Mouse (Mus musculus) intestine, postnatal 0 days (tissue): ENCODE data around the gene Nobox. TPM values are rescaled to one million over a fixed set of nuclear protein-coding genes. Genes with fewer than 3 reads are reported as not detected.
A peak's percentile ranks its signal among the peaks of the same experiment; 100 is the strongest.

Source experiments
- ATAC-seq: fragments of 200-750 bp; cut with Nextera tagmentation; 2 replicates; pipeline ENCODE4 v1.8.0; 2017; ENCODE audit warnings: mild to moderate bottlenecking, moderate TSS enrichment, moderate library complexity
- H3K27ac ChIP-seq: fragments of 300-500 bp; sonication (generic); 2 replicates; pipeline ENCODE4 v1.5.1; 2014; ENCODE audit warnings: mild to moderate bottlenecking, low read depth, low read length, moderate library complexity
- H3K27me3 ChIP-seq: fragments of 300-500 bp; sonication (generic); replicated peaks from 2 replicates; pipeline ENCODE4 v1.6.1; 2014; ENCODE audit warnings: low read length, mixed read lengths; ENCODE audit not compliant: control insufficient read depth, insufficient read depth
- H3K36me3 ChIP-seq: fragments of 300-500 bp; sonication (generic); 2 replicates; pipeline ENCODE4 v1.6.1; 2014; ENCODE audit warnings: mild to moderate bottlenecking, moderate library complexity; ENCODE audit not compliant: control insufficient read depth, insufficient read depth
- H3K4me1 ChIP-seq: fragments of 300-500 bp; sonication (generic); replicated peaks from 2 replicates; pipeline ENCODE4 v1.6.1; 2014; ENCODE audit warnings: antibody characterized with exemption, low read length, mixed read lengths; ENCODE audit not compliant: control insufficient read depth, insufficient read depth
- H3K4me2 ChIP-seq: fragments of 300-500 bp; sonication (generic); replicated peaks from 2 replicates; pipeline ENCODE4 v1.6.1; 2014; ENCODE audit warnings: low read depth, mild to moderate bottlenecking, moderate library complexity
- H3K4me3 ChIP-seq: fragments of 300-500 bp; sonication (generic); 2 replicates; pipeline ENCODE4 v1.5.1; 2014; ENCODE audit warnings: low read depth, low read length
- H3K9ac ChIP-seq: fragments of 300-500 bp; sonication (generic); 2 replicates; pipeline ENCODE4 v1.6.1; 2014; ENCODE audit warnings: mild to moderate bottlenecking, low read depth, low read length
- H3K9me3 ChIP-seq: fragments of 300-500 bp; sonication (generic); 2 replicates; pipeline ENCODE4 v1.6.1; 2016; ENCODE audit warnings: mixed run types; ENCODE audit not compliant: control insufficient read depth
- CTCF ChIP-seq: sonication (generic); IDR thresholded peaks from 2 replicates; pipeline ENCODE4 v1.5.1; 2016; ENCODE audit warnings: low read depth, mild to moderate bottlenecking, control low read depth, antibody characterized with exemption, moderate library complexity
- WGBS: fragments of 180-500 bp; shearing (Covaris S2); extraction: QIAGEN DNeasy Blood & Tissue Kit; methylation state at CpG from one replicate; pipeline ENCODE4 v1.1.7; 2014; 5-methylcytosine and 5-hydroxymethylcytosine counted together
- polyA plus RNA-seq: library from polyadenylated mRNA; unstranded; fragments of >200 nt; fragmentation: Nextera tagmentation; extraction: Ambion mirVana; gene quantifications from 2 replicates; pipeline ENCODE4 v1.2.1, GENCODE M21; 2015

Nobox gene
- not detected in 2 replicates for polyA plus RNA-seq

DNA sequence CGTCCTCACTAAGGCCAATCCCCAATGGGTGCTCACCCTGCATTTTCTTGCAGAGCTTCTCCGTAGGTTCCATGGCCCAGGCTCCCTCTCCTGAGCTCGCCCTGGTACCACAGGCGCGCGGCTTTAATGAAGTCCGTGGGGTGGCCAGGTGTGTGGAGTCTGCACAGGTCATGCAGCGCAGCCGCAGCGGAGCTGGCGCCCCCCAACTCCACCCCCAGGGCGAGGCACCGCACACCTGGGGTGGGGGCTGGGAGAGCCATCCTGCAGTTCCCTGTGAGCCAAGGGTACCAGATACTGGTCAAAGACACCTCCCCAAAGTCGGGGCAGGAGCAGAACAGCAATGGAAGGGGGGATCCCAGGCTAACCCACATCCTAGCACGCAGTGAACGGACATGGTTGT, at the start of gene Nobox:
Gene Nobox (minus strand): TSS at position 101 of the 400 bp plus-strand sequence.
- TF ChIP-seq CTCF = no peak
- 62% methylated on average over 16 of the region's 16 CpGs for WGBS
- Histone ChIP-seq H3K36me3 (no peaks in the 10 kb centered on the region), H3K27ac (no peak within 1 kb of the TSS), H3K4me3 (no peak within 1 kb of the TSS), H3K9me3 (no peaks in the 10 kb centered on the region), H3K4me2 (no peak within 1 kb of the TSS), H3K27me3 (no peaks in the 10 kb centered on the region), H3K4me1 (no peaks in the 10 kb centered on the region), H3K9ac (no peak within 1 kb of the TSS)
- no peak for ATAC-seq

DNA sequence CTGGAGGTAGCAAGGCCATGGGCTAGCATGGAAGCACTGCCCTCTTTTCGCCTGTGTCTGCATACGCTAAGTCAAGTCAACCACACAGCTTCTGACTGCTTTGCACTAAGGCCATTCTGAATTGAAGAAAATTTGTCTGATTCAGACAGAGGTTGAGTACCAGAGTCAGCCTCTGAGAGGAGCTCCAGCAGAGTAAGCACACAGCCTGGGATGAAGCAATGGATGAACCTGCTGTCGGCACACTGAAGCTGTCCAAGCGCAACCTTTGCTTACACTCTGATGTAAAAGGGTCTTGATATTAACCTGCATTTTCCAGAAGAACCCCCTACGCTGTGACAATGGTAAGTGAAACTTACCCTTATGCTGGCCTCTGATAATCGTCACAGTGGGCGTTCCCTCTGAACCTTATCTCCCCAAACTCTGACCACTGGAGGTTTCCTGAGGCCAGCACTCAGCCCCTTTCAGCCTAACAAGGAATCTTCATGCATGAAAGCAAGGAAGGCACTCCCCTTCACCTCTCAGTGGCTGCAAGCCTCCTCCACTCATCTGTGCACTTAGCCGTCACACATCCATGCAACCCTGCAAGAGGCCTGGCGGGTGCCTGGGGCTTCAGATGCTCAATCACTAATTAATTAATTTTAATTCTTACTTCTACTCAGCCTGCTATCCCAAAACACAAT, 45.3 kb upstream of the Nobox start:
- Histone ChIP-seq H3K9me3 (no peaks in the 10 kb centered on the region), H3K4me1 (no peaks in the 10 kb centered on the region), H3K9ac (no peak overlapping the region), H3K4me3 (no peak overlapping the region), H3K36me3 (no peaks in the 10 kb centered on the region), H3K4me2 (no peak overlapping the region), H3K27me3 (no peaks in the 10 kb centered on the region), H3K27ac (no peak overlapping the region)
- WGBS = 79% methylated on average over 9 of the region's 9 CpGs
- TF ChIP-seq CTCF = no peak
- no peak for ATAC-seq

DNA sequence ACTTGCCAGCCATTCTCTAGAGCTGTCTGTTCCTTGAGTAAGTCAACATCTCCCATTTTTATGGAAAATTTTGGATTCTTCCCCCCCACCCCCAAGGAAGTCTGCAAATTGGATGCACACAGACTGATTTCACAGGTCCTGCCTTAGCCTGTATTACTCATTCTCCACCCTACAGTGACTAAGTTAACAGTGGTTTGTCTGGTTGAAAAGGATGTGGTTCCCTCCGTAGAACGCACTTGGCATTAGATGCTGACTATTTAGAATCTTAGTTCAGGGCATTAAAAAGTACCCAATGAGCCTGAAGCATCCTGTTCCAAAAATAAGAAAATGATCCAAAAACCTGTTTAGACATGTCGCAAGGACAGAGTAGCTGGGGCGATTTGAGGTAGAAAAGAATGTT, 44.1 kb upstream of the Nobox start:
- Histone ChIP-seq H3K4me1 (no peaks in the 10 kb centered on the region), H3K9ac (no peak overlapping the region), H3K36me3 (no peaks in the 10 kb centered on the region), H3K9me3 (no peaks in the 10 kb centered on the region), H3K4me3 (no peak overlapping the region), H3K27ac (no peak overlapping the region), H3K4me2 (no peak overlapping the region), H3K27me3 (no peaks in the 10 kb centered on the region)
- no peak for TF ChIP-seq CTCF
- WGBS = 96% methylated on average over 4 of the region's 4 CpGs
- no peak for ATAC-seq

DNA sequence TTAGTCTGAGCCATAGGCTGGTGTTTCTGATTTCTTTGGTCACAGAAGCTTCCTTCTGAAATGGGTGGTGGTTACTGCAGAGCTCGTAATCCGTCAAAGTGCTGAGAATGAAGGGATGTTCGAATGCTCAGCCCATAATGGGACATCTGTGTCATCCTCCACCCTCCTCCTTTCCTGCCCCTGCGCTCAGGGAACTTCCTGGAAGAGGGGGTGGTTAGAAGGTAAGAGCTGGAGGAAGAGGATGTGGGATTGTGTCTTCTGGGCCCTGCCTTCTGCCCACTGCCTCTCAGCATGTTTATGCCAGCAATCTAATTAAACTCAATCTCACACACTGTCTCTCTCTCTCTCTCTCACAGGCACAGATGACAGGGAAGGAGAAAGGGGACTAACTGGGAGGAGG, 39.7 kb upstream of the Nobox start:
- Histone ChIP-seq H3K4me3 (no peak overlapping the region), H3K27ac (no peak overlapping the region), H3K36me3 (no peaks in the 10 kb centered on the region; the same call in 1 of the 2 replicates), H3K9ac (no peak overlapping the region), H3K27me3 (no peaks in the 10 kb centered on the region), H3K9me3 (no peaks in the 10 kb centered on the region), H3K4me2 (no peak overlapping the region), H3K4me1 (no peaks in the 10 kb centered on the region)
- ATAC-seq = no peak
- TF ChIP-seq CTCF = no peak
- 60% methylated on average over 4 of the region's 4 CpGs for WGBS

DNA sequence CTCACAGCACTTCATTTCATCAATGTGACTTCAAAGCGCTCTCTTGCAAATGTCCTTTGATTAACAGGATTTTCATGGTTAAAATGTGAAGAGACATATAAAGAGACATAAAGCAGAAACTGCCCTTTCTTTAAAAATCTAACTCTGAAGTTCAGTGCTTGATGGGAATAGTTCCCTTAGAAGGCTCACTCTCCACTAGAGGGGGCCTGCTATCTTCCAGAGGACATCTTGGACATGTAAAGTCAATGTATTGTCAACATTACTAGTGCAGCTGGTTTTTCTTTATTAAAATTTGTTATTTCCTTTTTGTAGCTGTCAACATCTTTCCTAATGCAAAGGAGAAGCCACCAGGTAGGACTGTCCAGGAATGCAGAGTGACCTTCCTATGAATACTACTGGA, 38.3 kb upstream of the Nobox start:
- no peaks in the 10 kb centered on the region for H3K9me3 ChIP-seq
- no peak for ATAC-seq
- H3K9ac ChIP-seq = no peak overlapping the region
- no peaks in the 10 kb centered on the region; the same call in 1 of the 2 replicates for H3K36me3 ChIP-seq
- no peak overlapping the region for H3K27ac ChIP-seq
- no peak overlapping the region for H3K4me2 ChIP-seq
- peak; percentile 62 for TF ChIP-seq CTCF
- H3K27me3 ChIP-seq = no peaks in the 10 kb centered on the region
- H3K4me1 ChIP-seq = no peaks in the 10 kb centered on the region
- WGBS = 98% methylated on average over 1 of the region's 1 CpGs
- no peak overlapping the region for H3K4me3 ChIP-seq

DNA sequence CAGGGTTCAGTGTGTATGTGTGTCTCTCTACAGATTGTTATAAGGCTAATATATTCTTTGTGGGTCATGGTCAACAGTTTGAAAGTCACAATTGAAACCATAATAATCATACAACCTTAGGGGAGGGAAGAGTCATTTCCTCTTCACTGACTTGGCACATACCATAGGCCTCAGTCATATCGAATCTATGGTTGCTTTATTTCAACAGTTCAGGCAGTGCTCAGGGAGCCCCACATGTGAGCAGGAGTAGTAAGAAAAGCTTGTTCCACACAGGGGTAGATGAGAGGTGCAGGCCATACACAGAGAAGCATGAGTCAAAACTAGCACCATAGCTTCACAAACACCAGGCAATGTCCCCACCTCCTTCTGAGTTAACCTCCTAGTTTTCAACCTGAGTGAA, 33.7 kb upstream of the Nobox start:
- no peaks in the 10 kb centered on the region; the same call in 1 of the 2 replicates for H3K36me3 ChIP-seq
- H3K4me1 ChIP-seq = no peaks in the 10 kb centered on the region
- no peak overlapping the region for H3K4me2 ChIP-seq
- H3K4me3 ChIP-seq = no peak overlapping the region
- WGBS = 68% methylated on average over 1 of the region's 1 CpGs
- TF ChIP-seq CTCF = no peak
- no peak overlapping the region for H3K9ac ChIP-seq
- ATAC-seq = no peak
- no peaks in the 10 kb centered on the region for H3K27me3 ChIP-seq
- H3K9me3 ChIP-seq = no peaks in the 10 kb centered on the region
- no peak overlapping the region for H3K27ac ChIP-seq

DNA sequence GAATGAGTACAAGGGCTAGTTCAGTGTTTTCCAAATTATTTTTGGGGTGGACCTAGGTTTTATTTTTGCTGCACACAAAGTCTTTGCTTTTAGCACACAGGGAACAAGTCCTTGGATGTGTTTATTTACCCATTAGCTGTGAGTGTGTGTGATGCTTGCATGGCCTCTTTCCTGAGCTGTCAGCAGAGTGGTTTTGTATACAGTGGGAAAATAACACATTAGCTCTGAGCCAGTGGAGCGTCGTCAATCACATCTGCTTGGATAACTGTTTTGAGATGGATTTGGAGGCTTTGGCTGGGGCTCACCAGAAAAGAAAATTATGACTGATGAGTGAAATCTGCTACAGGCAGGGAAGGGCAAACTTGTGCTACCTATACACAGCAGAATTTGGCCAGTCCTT, 33.0 kb upstream of the Nobox start:
- H3K4me2 ChIP-seq = no peak overlapping the region
- 62% methylated on average over 2 of the region's 2 CpGs for WGBS
- no peak overlapping the region for H3K9ac ChIP-seq
- no peaks in the 10 kb centered on the region for H3K27me3 ChIP-seq
- no peak overlapping the region for H3K27ac ChIP-seq
- TF ChIP-seq CTCF = no peak
- no peaks in the 10 kb centered on the region for H3K9me3 ChIP-seq
- H3K4me3 ChIP-seq = no peak overlapping the region
- no peaks in the 10 kb centered on the region; the same call in 1 of the 2 replicates for H3K36me3 ChIP-seq
- ATAC-seq = no peak
- H3K4me1 ChIP-seq = no peaks in the 10 kb centered on the region
